Mouse (Mus musculus) gastrocnemius, adult 18-20 months (tissue): ENCODE measurements around the gene Pde6c. TPM values are rescaled to one million over a fixed set of nuclear protein-coding genes. Genes with fewer than 3 reads are reported as not detected.

Source experiments
- total RNA-seq, 2 experiments: library from RNA; stranded (reverse); gene quantifications; 2 replicates each; pipeline ENCODE4 v1.2.3; 2021

Gene Pde6c
- total RNA-seq, 2 experiments from 2014 or later, result not detected

Other genes with a start within 250 kb of the Pde6c start
- gene Myof, start 89.2 kb upstream of the Pde6c start, total RNA-seq, result 1 to 10 TPM; 4.1 to 5.3 TPM
- gene Cep55, start 77.8 kb upstream of the Pde6c start, total RNA-seq, result not detected
- not detected for gene Ffar4, start 35.7 kb upstream of the Pde6c start, total RNA-seq
- 1 to 10 TPM; 1.2 to 5.1 TPM for gene Rbp4, start 7.5 kb upstream of the Pde6c start, total RNA-seq
- gene Fra10ac1, start 91.4 kb downstream of the Pde6c start, total RNA-seq, result 10 to 100 TPM; 11.6 to 12.1 TPM
- gene Lgi1, start 131.8 kb downstream of the Pde6c start, total RNA-seq, result 1 to 10 TPM; 4.3 to 6.8 TPM